Mouse (Mus musculus) hindbrain, embryonic 16.5 days (tissue): ENCODE data around the gene Gtsf1. TPM values are rescaled to one million over a fixed set of nuclear protein-coding genes. Genes with fewer than 3 reads are reported as not detected.
A peak's percentile ranks its signal among the peaks of the same experiment; 100 is the strongest.

Source experiments
- ATAC-seq: fragments of 200-750 bp; cut with Nextera tagmentation; 2 replicates; pipeline ENCODE4 v1.8.0; 2017; ENCODE audit warnings: moderate TSS enrichment, moderate library complexity
- H3K27ac ChIP-seq: fragments of 300-500 bp; sonication (generic); 2 replicates; pipeline ENCODE4 v1.5.1; 2014; ENCODE audit warnings: low read depth, mild to moderate bottlenecking, control low read depth, low read length, moderate library complexity
- H3K27me3 ChIP-seq: fragments of 300-500 bp; sonication (generic); replicated peaks from 2 replicates; pipeline ENCODE4 v1.6.1; 2014; ENCODE audit warnings: low read length; ENCODE audit not compliant: control insufficient read depth, insufficient read depth
- H3K36me3 ChIP-seq: fragments of 300-500 bp; sonication (generic); 2 replicates; pipeline ENCODE4 v1.6.1; 2014; ENCODE audit warnings: mild to moderate bottlenecking, low read length, moderate library complexity, mixed read lengths; ENCODE audit not compliant: control insufficient read depth, insufficient read depth
- H3K4me1 ChIP-seq: fragments of 300-500 bp; sonication (generic); 2 replicates; pipeline ENCODE4 v1.6.1; 2014; ENCODE audit warnings: low read depth, low read length; ENCODE audit not compliant: control insufficient read depth, insufficient read depth
- H3K4me2 ChIP-seq: fragments of 300-500 bp; sonication (generic); 2 replicates; pipeline ENCODE4 v1.6.1; 2014; ENCODE audit warnings: mild to moderate bottlenecking, low read length, control low read depth, moderate library complexity
- H3K4me3 ChIP-seq: fragments of 300-500 bp; sonication (generic); 2 replicates; pipeline ENCODE4 v1.5.1; 2014; ENCODE audit warnings: mild to moderate bottlenecking, low read length, control low read depth, moderate library complexity
- H3K9ac ChIP-seq: fragments of 300-500 bp; sonication (generic); 2 replicates; pipeline ENCODE4 v1.6.1; 2014; ENCODE audit warnings: low read depth, mild to moderate bottlenecking, control low read depth, low read length, moderate library complexity
- H3K9me3 ChIP-seq: fragments of 300-500 bp; sonication (generic); 2 replicates; pipeline ENCODE4 v1.6.1; 2014; ENCODE audit warnings: mild to moderate bottlenecking, low read length, moderate library complexity; ENCODE audit not compliant: control insufficient read depth
- WGBS: fragments of 180-500 bp; shearing (Covaris S2); extraction: QIAGEN DNeasy Blood & Tissue Kit; methylation state at CpG from one replicate; pipeline ENCODE4 v1.1.7; 2014; 5-methylcytosine and 5-hydroxymethylcytosine counted together
- polyA plus RNA-seq: library from polyadenylated mRNA; unstranded; fragments of >200 nt; fragmentation: Nextera tagmentation; extraction: Ambion mirVana; gene quantifications from 2 replicates; pipeline ENCODE4 v1.2.1, GENCODE M21; 2015

Gene Gtsf1
- polyA plus RNA-seq, 1 experiment from 2014 or later, result not detected

DNA sequence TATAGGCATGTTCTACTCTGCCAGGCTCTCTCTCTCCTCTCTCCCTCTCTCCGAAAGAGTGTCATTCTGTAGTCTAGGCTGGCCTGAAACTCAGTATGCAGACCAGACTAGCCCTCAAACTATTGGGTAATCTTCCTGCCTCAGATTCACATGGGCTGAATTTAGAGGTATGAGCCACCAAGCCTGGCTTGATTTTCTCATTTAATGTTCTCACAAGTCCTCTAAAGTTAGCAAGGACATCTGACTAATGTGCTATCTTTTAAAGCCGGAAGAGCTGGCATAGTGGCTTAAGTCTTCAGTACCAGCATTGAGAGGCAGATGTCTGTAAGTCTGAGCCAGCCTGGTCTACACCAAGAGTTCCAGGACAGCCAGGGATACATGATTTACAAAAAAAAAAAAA is 48.2 kb downstream of the Gtsf1 start:
- no peaks in the 10 kb centered on the region for H3K27me3 ChIP-seq
- no peak overlapping the region for H3K9ac ChIP-seq
- 91% methylated on average over 2 of the region's 2 CpGs for WGBS
- no peaks in the 10 kb centered on the region for H3K36me3 ChIP-seq
- no peaks in the 10 kb centered on the region for H3K9me3 ChIP-seq
- ATAC-seq, result no peak
- no peak overlapping the region for H3K27ac ChIP-seq
- H3K4me3 ChIP-seq, result no peak overlapping the region
- no peaks in the 10 kb centered on the region; the same call in 1 of the 2 replicates for H3K4me1 ChIP-seq
- H3K4me2 ChIP-seq, result no peak overlapping the region

DNA sequence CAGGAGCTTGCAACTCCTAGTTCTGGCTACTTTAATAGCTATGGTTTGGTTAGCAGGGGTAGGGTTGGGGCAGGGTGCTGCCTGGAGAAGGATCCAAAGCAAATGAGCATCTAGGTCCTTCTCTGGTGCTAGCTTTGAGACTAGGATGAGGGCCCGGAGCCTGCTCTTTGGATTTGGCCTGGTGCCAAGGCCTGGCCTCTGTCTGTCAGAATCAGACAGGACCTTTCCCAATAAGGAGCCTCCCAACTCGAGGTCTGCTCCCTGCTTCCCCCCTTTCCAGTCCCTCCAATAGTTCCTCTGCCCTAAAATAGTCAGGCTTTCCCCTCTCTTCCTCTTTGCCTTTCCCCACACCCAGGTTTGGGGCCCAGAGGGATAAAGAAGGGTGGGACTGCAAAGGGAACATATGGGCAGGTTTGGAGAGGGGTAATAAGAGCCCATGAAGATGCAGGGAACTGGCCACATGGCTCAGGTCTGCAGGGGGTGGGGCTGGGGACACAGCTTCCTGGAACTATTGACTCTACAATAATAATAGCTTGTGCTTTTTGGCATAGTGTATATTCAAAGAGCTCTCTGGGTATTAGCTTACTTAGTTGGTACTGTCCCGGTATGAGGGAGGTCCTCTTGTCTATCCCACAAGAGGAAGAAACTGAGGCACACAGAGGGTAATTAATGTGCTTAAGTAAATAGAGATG is 51.5 kb downstream of the Gtsf1 start:
- no peaks in the 10 kb centered on the region for H3K27me3 ChIP-seq
- no peak overlapping the region for H3K4me3 ChIP-seq
- 58% methylated on average over 3 of the region's 3 CpGs for WGBS
- H3K9ac ChIP-seq, result no peak overlapping the region
- no peak overlapping the region for H3K4me2 ChIP-seq
- no peak overlapping the region for H3K27ac ChIP-seq
- H3K4me1 ChIP-seq, result peaks cover 4% of the 10 kb centered on the region
- no peaks in the 10 kb centered on the region for H3K36me3 ChIP-seq
- 0 out of 2 replicates have a peak, but pooled peaks have one; percentile 17 for ATAC-seq
- no peaks in the 10 kb centered on the region for H3K9me3 ChIP-seq

DNA sequence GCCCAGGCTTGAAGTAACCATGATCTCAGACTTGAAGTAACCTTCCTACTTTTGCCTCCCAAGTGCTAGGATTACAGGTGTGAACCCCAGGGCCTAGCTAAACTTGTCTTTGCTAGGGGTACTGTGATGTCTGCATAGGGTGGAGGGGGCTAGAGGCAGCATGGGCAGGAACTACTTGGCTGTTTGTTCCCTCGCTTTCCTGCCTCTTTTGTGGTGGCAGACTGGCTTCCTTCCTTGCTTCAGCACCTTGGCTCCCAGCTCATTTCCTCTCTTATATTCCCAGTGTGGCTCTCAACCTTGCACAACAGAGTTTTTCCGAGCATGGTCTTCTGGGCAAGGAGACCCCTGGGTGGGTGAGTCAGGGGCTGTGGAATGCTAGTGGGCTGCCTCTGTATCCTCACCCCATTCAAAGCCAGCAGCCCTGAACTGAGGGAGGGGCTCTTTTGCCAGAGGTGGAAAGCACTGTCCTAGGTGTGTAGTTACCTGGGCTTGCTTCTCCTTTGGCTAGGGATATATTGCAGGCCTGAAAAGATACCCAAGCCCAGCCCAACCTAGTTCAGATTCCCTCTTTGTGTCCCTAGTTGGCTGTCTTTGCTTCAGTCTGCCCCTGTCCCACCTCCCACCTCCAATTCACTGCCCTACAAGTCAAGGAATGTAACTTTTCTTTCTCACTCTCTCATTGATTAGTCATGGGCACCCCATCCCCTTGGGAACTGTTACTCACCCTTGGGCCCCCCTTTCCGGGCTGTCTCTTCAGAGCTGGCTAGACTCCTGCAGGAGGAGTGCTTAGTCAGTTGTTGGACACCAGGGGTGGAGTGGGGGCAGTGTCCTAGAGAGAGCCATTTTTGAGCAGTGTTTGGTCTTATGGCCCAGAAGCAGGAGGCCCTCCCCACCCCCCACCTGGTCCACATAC is 52.3 kb downstream of the Gtsf1 start:
- no peak for ATAC-seq
- no peak overlapping the region for H3K4me3 ChIP-seq
- H3K4me2 ChIP-seq, result no peak overlapping the region
- no peaks in the 10 kb centered on the region for H3K9me3 ChIP-seq
- no peak overlapping the region for H3K27ac ChIP-seq
- H3K27me3 ChIP-seq, result no peaks in the 10 kb centered on the region
- peaks cover 4% of the 10 kb centered on the region for H3K4me1 ChIP-seq
- no peak overlapping the region for H3K9ac ChIP-seq
- H3K36me3 ChIP-seq, result no peaks in the 10 kb centered on the region
- 68% methylated on average over 3 of the region's 3 CpGs for WGBS

DNA sequence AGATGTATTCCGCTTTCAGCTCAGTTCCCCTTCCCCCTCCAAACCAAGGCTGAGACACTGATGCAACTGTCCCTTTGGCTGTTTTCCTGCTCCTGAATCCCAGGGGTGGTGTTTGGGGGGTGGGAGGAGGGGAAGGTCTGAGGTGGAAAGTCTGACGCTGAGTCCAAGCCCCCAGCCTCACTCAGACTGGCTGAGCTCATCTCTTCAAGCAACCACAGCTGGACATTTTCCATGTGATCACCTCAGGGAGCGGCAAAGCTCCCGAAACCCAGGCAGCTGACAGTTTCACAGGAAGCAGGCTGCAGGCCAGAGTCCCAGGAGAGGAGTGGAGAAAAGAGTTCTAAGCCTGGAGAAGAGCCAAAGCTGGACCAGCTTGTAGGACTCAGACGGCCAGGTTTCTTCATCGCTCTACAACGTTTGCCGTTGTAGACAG is 53.4 kb downstream of the Gtsf1 start:
- no peaks in the 10 kb centered on the region for H3K36me3 ChIP-seq
- peaks cover 4% of the 10 kb centered on the region for H3K4me1 ChIP-seq
- WGBS, result 54% methylated on average over 8 of the region's 8 CpGs
- no peaks in the 10 kb centered on the region for H3K9me3 ChIP-seq
- no peak for ATAC-seq
- no peaks in the 10 kb centered on the region for H3K27me3 ChIP-seq
- H3K9ac ChIP-seq, result no peak overlapping the region
- no peak overlapping the region for H3K4me2 ChIP-seq
- H3K4me3 ChIP-seq, result no peak overlapping the region
- H3K27ac ChIP-seq, result no peak overlapping the region

DNA sequence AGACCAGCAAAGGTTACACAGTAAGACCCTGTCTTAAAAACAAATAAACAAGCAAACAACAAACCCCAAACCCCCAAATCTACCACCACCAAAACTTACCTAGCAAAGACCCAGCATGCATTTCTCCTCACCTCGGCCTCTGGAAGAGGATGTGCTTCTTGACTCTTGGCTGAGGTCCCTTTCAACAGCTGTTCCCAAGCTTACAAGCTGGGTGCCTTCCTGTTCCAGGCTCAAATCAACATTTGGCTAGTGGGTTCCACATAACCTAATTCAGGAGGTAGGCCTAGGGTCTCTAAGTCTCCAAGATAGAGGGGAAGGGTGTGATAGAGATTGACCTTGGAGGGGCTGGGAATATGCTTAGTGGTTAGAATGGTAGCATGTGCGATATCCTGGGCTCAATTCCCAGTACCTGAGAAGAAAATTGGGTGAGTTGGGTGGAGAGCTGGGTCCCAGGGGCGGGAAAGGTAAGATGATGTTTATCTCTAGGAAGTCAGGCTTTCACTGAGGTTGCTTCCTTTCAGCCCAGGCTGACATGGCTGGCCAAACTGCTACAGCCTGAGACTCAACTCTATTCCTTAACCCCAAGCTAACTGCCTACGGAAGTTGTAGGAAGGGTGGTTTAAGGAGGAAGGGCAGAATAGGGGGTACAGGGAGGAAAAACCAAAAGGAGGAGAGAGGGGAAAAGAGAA is 55.0 kb downstream of the Gtsf1 start:
- no peaks in the 10 kb centered on the region for H3K9me3 ChIP-seq
- no peak overlapping the region for H3K4me2 ChIP-seq
- H3K4me3 ChIP-seq, result no peak overlapping the region
- WGBS, result 84% methylated on average over 4 of the region's 4 CpGs
- ATAC-seq, result no peak
- H3K27ac ChIP-seq, result no peak overlapping the region
- no peaks in the 10 kb centered on the region for H3K27me3 ChIP-seq
- no peak overlapping the region for H3K9ac ChIP-seq
- peaks cover 4% of the 10 kb centered on the region for H3K4me1 ChIP-seq
- H3K36me3 ChIP-seq, result no peaks in the 10 kb centered on the region

DNA sequence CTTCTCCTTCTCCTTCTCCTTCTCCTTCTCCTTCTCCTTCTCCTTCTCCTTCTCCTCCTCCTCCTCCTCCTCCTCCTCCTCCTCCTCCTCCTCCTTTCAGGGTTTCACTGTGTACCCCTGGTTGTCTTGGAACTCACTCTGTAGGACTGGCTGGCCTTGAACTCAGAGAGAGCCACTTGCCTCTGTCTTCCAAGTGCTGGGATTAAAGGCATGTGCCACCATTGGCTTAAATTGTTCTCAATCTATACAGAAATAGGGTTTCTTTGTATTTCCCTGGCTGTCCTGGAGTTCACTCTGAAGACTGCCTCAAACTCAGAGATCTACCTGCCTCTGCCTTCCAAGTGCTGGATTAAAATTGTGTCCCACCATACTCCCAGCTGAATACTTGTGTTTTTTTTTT is 57.8 kb downstream of the Gtsf1 start:
- Histone ChIP-seq H3K9ac (no peak overlapping the region), H3K4me1 (peaks cover 4% of the 10 kb centered on the region), H3K36me3 (no peaks in the 10 kb centered on the region), H3K27ac (no peak overlapping the region), H3K9me3 (no peaks in the 10 kb centered on the region), H3K4me3 (no peak overlapping the region), H3K27me3 (no peaks in the 10 kb centered on the region; the same call in 1 of the 2 replicates), H3K4me2 (no peak overlapping the region)
- no peak for ATAC-seq

DNA sequence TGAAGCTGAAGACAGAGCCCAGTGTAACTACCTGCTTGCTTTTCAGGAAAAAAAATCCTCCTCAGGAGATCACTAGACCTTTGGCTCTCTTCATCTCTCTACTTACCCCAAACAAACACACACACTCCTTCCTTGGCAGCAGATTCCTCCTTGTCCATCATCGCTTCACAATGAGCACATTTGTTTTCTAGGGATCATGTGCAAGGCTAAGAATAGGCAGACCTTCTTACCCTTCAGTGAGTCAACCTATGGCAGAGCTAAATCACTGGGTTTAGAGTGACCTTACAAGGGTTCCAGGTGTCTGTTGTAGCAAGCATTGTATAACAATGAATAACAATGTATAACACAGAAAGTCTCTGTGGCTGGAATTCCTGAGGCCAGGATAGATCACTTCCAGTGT is 58.5 kb downstream of the Gtsf1 start:
- Histone ChIP-seq H3K4me1 (peaks cover 4% of the 10 kb centered on the region), H3K36me3 (no peaks in the 10 kb centered on the region), H3K9ac (no peak overlapping the region), H3K4me2 (no peak overlapping the region), H3K9me3 (no peaks in the 10 kb centered on the region), H3K27ac (no peak overlapping the region), H3K27me3 (peaks cover 2% of the 10 kb centered on the region; the same call in 1 of the 2 replicates), H3K4me3 (no peak overlapping the region)
- no peak for ATAC-seq
- WGBS, result 89% methylated on average over 1 of the region's 1 CpGs

DNA sequence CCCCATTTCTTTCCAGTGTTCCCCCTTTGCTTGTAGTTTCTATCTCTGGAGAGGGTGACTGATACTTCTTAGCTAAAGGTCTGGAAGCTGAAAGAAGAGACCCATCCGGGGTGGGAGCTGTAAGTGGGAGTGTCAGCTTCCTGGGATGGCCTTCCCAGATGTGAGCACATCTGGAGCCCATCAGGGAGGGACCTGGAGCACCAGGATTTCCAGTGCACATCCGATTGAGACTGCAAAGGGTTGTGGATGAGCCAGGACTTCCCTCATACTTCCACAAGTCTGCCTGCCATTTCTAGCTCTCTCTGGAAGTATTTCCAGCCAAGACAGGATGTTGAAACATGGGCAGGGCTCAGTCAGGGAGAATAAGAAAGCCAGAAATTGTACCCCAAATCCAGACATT is 59.1 kb downstream of the Gtsf1 start:
- no peak overlapping the region for H3K27ac ChIP-seq
- no peak overlapping the region for H3K4me2 ChIP-seq
- no peaks in the 10 kb centered on the region for H3K36me3 ChIP-seq
- ATAC-seq, result no peak
- no peaks in the 10 kb centered on the region for H3K9me3 ChIP-seq
- H3K4me1 ChIP-seq, result peaks cover 8% of the 10 kb centered on the region
- H3K4me3 ChIP-seq, result no peak overlapping the region
- WGBS, result 44% methylated on average over 2 of the region's 2 CpGs
- H3K9ac ChIP-seq, result no peak overlapping the region
- H3K27me3 ChIP-seq, result peaks cover 4% of the 10 kb centered on the region; the same call in 1 of the 2 replicates

DNA sequence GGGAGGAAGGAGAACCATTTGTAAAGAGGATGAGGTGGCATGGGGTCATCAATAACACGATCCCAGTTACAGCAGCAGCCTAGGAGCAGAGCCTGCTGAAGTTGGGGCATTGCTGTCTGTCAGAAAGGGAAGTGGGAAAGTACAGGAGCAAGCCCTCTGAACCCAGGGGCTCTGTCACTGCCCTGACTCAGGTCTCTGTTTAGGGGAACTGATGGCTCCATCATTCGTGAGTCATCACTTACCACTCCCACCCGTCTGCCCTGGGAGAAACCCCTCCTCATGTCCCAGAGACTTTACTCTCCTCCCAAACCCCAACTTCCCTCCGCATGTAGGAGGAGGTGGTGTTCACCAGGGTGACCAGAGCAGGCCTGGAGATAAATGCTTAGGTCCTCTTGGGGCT is 59.8 kb downstream of the Gtsf1 start:
- H3K4me2 ChIP-seq, result no peak overlapping the region
- no peak overlapping the region for H3K9ac ChIP-seq
- peaks cover 15% of the 10 kb centered on the region for H3K4me1 ChIP-seq
- WGBS, result 56% methylated on average over 4 of the region's 4 CpGs
- H3K9me3 ChIP-seq, result no peaks in the 10 kb centered on the region
- H3K4me3 ChIP-seq, result no peak overlapping the region
- peaks cover 4% of the 10 kb centered on the region; the same call in 1 of the 2 replicates for H3K27me3 ChIP-seq
- no peak for ATAC-seq
- no peak overlapping the region for H3K27ac ChIP-seq
- H3K36me3 ChIP-seq, result no peaks in the 10 kb centered on the region
